Mouse (Mus musculus) neutrophil, adult 59 days (primary cell): ENCODE data around the gene Zfp944. TPM values are rescaled to one million over a fixed set of nuclear protein-coding genes. Genes with fewer than 3 reads are reported as not detected.

Experiments used
- total RNA-seq, 2 experiments: library from RNA; stranded (reverse); gene quantifications; 1 replicate in 1 of 2; 2 replicates in 1 of 2; pipeline ENCODE4 v1.2.4; 2023

Gene Zfp944
- total RNA-seq: 1 to 10 TPM; 9.1 to 9.6 TPM

GRCm38 (mm10) chr17:22361101-22361781, at the start of gene Zfp944, which contains the start of gene Zfp758:
Gene Zfp944, minus strand, starts transcription at chr17:22361400.
Gene Zfp758, plus strand, starts transcription at chr17:22361453.

GRCm38 (mm10) chr17:22314730-22315226, 46.4 kb downstream of the Zfp944 start, which contains the start of gene CT030661.1:
Gene CT030661.1, minus strand, starts transcription at chr17:22314837.

Other genes starting within 250 kb of the Zfp944 start
- gene Zfp947, start 195.2 kb downstream of the Zfp944 start, total RNA-seq: under 1 TPM; 0.31 to 0.97 TPM
- 1 to 10 TPM; 2.2 to 2.7 TPM for gene Zfp994, start 135.8 kb downstream of the Zfp944 start, total RNA-seq
- gene CT030661.1, start 46.6 kb downstream of the Zfp944 start, total RNA-seq: 1 to 10 TPM; 6.0 to 7.7 TPM
- gene Zfp758, start 53 bp upstream of the Zfp944 start, total RNA-seq: 1 to 10 TPM; 6.9 to 8.2 TPM
- gene Zfp946, start 62.8 kb upstream of the Zfp944 start, total RNA-seq: 1 to 10 TPM; 2.5 to 2.6 TPM
- gene Vmn2r111, start 212.1 kb upstream of the Zfp944 start, total RNA-seq: not detected
- gene Vmn2r112, start 239.6 kb upstream of the Zfp944 start, total RNA-seq: not detected